Mouse (Mus musculus): ENCODE results near the gene Prkce. TPM values are rescaled to one million over a fixed set of nuclear protein-coding genes. Genes with fewer than 3 reads are reported as not detected.
"Not testable (repeated sequence)": the region's sequence is repeated elsewhere in the genome, so short reads cannot be mapped to it uniquely, and the experiment has no call there.

The Prkce gene
- polyA plus RNA-seq, 1 experiment = 4.8 TPM

GRCm38 (mm10) chr17:86470160-86470559 is 302.6 kb downstream of the Prkce start:
- TF ChIP-seq POLR2A (IDR thresholded peaks at IDR 0.05; ENCODE audit: borderline replicate concordance, control insufficient read depth, low read depth, low read length) = no peak
- TF ChIP-seq CTCF (IDR thresholded peaks at IDR 0.05; ENCODE audit: control insufficient read depth, insufficient read depth, low read length) = no peak
- WGBS = 84% methylated on average over 5 of the region's 5 CpGs
- H3K27ac ChIP-seq (ENCODE audit: control insufficient read depth, insufficient read depth, low read depth, low read length, poor library complexity) = no peak overlapping the region
- peaks cover 2% of the 10 kb centered on the region; the same call in 1 of the 2 replicates for H3K4me1 ChIP-seq (ENCODE audit: control insufficient read depth, insufficient read depth, low read length)
- no peak overlapping the region for H3K4me3 ChIP-seq (replicated peaks; ENCODE audit: control insufficient read depth, low read depth, low read length)

- Histone ChIP-seq H3K4me1 (ENCODE audit: control insufficient read depth, insufficient read depth, low read length) (peaks cover 2% of the 10 kb centered on the region), H3K4me3 (replicated peaks; ENCODE audit: control insufficient read depth, low read depth, low read length) (no peak overlapping the region), H3K27ac (ENCODE audit: control insufficient read depth, insufficient read depth, low read depth, low read length, poor library complexity) (no peak overlapping the region)
- WGBS = 67% methylated on average over 5 of the region's 5 CpGs
- TF ChIP-seq CTCF (IDR thresholded peaks at IDR 0.05; ENCODE audit: control insufficient read depth, insufficient read depth, low read length) (peak; percentile 60), POLR2A (IDR thresholded peaks at IDR 0.05; ENCODE audit: borderline replicate concordance, control insufficient read depth, low read depth, low read length) (no peak)
These were observed 304.1 kb downstream of the Prkce start for GRCm38 (mm10) chr17:86471684-86472083.

DNA sequence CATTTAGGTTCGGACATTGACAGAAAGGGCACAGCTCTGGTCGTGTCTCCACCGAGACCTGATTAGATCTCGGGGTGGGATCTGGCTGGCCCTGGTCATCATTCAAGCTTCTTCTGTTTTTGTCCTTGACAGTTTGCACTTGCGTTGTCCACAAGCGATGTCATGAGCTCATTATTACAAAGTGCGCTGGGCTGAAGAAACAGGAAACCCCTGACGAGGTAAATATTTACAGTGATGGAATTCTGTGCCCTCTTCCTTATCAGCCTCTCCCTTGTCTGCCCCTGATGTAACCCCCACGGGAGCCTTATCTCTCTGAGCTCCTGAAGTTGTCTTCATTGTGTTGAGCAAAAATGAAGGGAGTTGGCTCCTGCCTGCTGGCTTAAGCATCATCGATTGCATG is 309.1 kb downstream of the Prkce start:
- no peaks in the 10 kb centered on the region; the same call in none of the 2 replicates for H3K4me1 ChIP-seq (ENCODE audit: control insufficient read depth, insufficient read depth, low read length)
- TF ChIP-seq POLR2A (IDR thresholded peaks at IDR 0.05; ENCODE audit: borderline replicate concordance, control insufficient read depth, low read depth, low read length) = no peak
- TF ChIP-seq CTCF (IDR thresholded peaks at IDR 0.05; ENCODE audit: control insufficient read depth, insufficient read depth, low read length) = no peak
- WGBS = 77% methylated on average over 10 of the region's 10 CpGs
- H3K27ac ChIP-seq (ENCODE audit: control insufficient read depth, insufficient read depth, low read depth, low read length, poor library complexity) = no peak overlapping the region
- H3K4me3 ChIP-seq (replicated peaks; ENCODE audit: control insufficient read depth, low read depth, low read length) = no peak overlapping the region

DNA sequence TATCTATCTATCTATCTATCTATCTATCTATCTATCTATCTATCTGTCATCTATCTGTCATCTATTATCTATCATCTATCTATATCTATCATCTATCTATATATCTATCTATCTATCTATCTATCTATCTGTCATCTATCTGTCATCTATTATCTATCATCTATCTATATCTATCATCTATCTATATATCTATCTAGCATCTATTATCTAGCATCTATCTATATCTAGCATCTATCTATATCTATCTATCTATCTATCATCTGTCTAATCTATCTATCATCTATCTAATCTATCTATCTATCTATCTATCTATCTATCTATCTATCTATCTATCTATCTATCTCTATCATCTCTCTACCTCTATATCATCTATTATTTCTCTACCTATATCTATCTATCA is 309.8 kb downstream of the Prkce start:
- not testable (repeated sequence) for H3K27ac ChIP-seq (ENCODE audit: control insufficient read depth, insufficient read depth, low read depth, low read length, poor library complexity); H3K4me1 ChIP-seq (ENCODE audit: control insufficient read depth, insufficient read depth, low read length); H3K4me3 ChIP-seq (replicated peaks; ENCODE audit: control insufficient read depth, low read depth, low read length)

- no peak overlapping the region for H3K4me3 ChIP-seq (replicated peaks; ENCODE audit: control insufficient read depth, low read depth, low read length)
- H3K4me1 ChIP-seq (ENCODE audit: control insufficient read depth, insufficient read depth, low read length) = no peaks in the 10 kb centered on the region; the same call in none of the 2 replicates
- WGBS = 39% methylated on average over 10 of the region's 10 CpGs
- H3K27ac ChIP-seq (ENCODE audit: control insufficient read depth, insufficient read depth, low read depth, low read length, poor library complexity) = no peak overlapping the region
- TF ChIP-seq POLR2A (IDR thresholded peaks at IDR 0.05; ENCODE audit: borderline replicate concordance, control insufficient read depth, low read depth, low read length) (no peak), CTCF (IDR thresholded peaks at IDR 0.05; ENCODE audit: control insufficient read depth, insufficient read depth, low read length) (no peak)
These were observed 311.8 kb downstream of the Prkce start for GRCm38 (mm10) chr17:86479406-86479805.

GRCm38 (mm10) chr17:86482675-86483074 is 315.1 kb downstream of the Prkce start:
- no peak for TF ChIP-seq POLR2A (IDR thresholded peaks at IDR 0.05; ENCODE audit: borderline replicate concordance, control insufficient read depth, low read depth, low read length)
- TF ChIP-seq CTCF (IDR thresholded peaks at IDR 0.05; ENCODE audit: control insufficient read depth, insufficient read depth, low read length) = no peak
- no peak overlapping the region for H3K27ac ChIP-seq (ENCODE audit: control insufficient read depth, insufficient read depth, low read depth, low read length, poor library complexity)
- no peaks in the 10 kb centered on the region; the same call in 1 of the 2 replicates for H3K4me1 ChIP-seq (ENCODE audit: control insufficient read depth, insufficient read depth, low read length)
- 90% methylated on average over 10 of the region's 10 CpGs for WGBS
- no peak overlapping the region for H3K4me3 ChIP-seq (replicated peaks; ENCODE audit: control insufficient read depth, low read depth, low read length)

DNA sequence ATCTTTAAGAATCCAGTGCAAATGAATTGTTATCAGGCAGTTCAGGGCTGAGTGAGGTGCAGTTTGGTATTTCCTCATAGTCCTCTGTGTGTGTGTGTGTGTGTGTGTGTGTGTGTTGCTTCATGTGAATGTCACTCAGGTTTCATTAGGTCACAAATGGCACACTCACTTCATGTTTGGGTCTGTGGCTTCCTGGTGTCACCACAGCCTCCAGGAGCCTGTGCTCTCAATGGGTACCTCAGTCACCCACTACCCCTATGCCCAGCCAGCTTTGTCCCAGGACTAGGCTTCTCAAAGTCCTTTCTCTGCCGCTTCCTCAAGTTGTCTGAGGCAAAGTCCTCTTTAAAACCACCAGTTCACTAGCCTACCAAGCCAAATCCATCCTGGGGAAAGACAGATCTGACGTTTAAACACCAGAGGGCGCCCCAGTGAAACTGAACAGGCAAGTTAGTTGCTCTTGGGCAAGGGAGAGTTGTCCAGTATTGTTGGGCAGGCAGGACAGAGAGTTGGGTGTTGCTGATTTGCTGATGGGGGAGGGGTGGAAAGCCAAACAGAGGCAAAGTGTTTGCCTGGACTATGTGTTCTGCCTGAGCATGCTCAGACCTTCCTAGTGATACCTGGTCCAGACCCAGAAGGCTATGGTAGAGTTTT is 316.6 kb downstream of the Prkce start:
- H3K4me1 ChIP-seq (ENCODE audit: control insufficient read depth, insufficient read depth, low read length) = no peaks in the 10 kb centered on the region; the same call in 1 of the 2 replicates
- H3K27ac ChIP-seq (ENCODE audit: control insufficient read depth, insufficient read depth, low read depth, low read length, poor library complexity) = no peak overlapping the region
- no peak for TF ChIP-seq POLR2A (IDR thresholded peaks at IDR 0.05; ENCODE audit: borderline replicate concordance, control insufficient read depth, low read depth, low read length)
- TF ChIP-seq CTCF (IDR thresholded peaks at IDR 0.05; ENCODE audit: control insufficient read depth, insufficient read depth, low read length) = peak; percentile 49
- H3K4me3 ChIP-seq (replicated peaks; ENCODE audit: control insufficient read depth, low read depth, low read length) = no peak overlapping the region
- 5% methylated on average over 3 of the region's 3 CpGs for WGBS

DNA sequence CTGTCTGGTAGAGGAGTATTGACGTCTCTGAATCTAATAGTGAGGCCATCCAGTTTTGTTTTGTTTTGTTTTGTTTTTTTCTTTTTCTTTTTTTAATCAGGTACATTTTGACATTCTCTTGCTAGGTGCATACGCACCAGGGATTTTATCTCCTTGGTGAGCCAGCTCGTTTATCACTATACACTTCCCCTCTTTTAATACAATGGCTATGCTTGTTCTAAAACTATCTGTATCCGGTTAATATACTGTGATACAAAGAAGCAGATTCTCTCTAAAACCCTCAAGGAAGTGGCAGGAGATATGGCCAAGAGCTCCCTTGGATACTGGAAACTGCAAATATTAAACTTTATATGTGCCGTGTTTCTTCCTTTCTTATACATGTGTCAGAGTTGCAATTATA is 319.1 kb downstream of the Prkce start:
- WGBS = 82% methylated on average over 5 of the region's 5 CpGs
- Histone ChIP-seq H3K27ac (ENCODE audit: control insufficient read depth, insufficient read depth, low read depth, low read length, poor library complexity) (no peak overlapping the region), H3K4me3 (replicated peaks; ENCODE audit: control insufficient read depth, low read depth, low read length) (no peak overlapping the region), H3K4me1 (ENCODE audit: control insufficient read depth, insufficient read depth, low read length) (no peaks in the 10 kb centered on the region)
- TF ChIP-seq POLR2A (IDR thresholded peaks at IDR 0.05; ENCODE audit: borderline replicate concordance, control insufficient read depth, low read depth, low read length) = no peak
- TF ChIP-seq CTCF (IDR thresholded peaks at IDR 0.05; ENCODE audit: control insufficient read depth, insufficient read depth, low read length) = no peak

- no peak overlapping the region for H3K27ac ChIP-seq (ENCODE audit: control insufficient read depth, insufficient read depth, low read depth, low read length, poor library complexity)
- H3K4me3 ChIP-seq (replicated peaks; ENCODE audit: control insufficient read depth, low read depth, low read length) = no peak overlapping the region
- H3K4me1 ChIP-seq (ENCODE audit: control insufficient read depth, insufficient read depth, low read length) = no peaks in the 10 kb centered on the region
- no peak for TF ChIP-seq POLR2A (IDR thresholded peaks at IDR 0.05; ENCODE audit: borderline replicate concordance, control insufficient read depth, low read depth, low read length)
- TF ChIP-seq CTCF (IDR thresholded peaks at IDR 0.05; ENCODE audit: control insufficient read depth, insufficient read depth, low read length) = no peak
- WGBS = 60% methylated on average over 3 of the region's 3 CpGs
These were observed 319.9 kb downstream of the Prkce start for GRCm38 (mm10) chr17:86487450-86487849.

All from bone marrow, adult 2 months (tissue).